Mouse (Mus musculus) embryonic facial prominence, embryonic 14.5 days (tissue): ENCODE measurements around the gene Gm14862. TPM values are rescaled to one million over a fixed set of nuclear protein-coding genes. Genes with fewer than 3 reads are reported as not detected.

Experiments
- ATAC-seq: fragments of 200-750 bp; cut with Nextera tagmentation; 2 replicates; pipeline ENCODE4 v1.8.0; 2017; ENCODE audit warnings: low read depth, moderate number of reproducible peaks, moderate TSS enrichment
- DNase-seq: peaks from one replicate; pipeline ENCODE4 v3.0.0-alpha.2; 2015; ENCODE audit warnings: low spot score
- H3K27ac ChIP-seq: fragments of 300-500 bp; sonication (generic); replicated peaks from 2 replicates; pipeline ENCODE4 v1.5.1; 2014; ENCODE audit warnings: low read depth, mild to moderate bottlenecking, low read length, moderate library complexity
- H3K27me3 ChIP-seq: fragments of 300-500 bp; sonication (generic); replicated peaks from 2 replicates; pipeline ENCODE4 v1.6.1; 2014; ENCODE audit warnings: low read length; ENCODE audit not compliant: control insufficient read depth, insufficient read depth
- H3K36me3 ChIP-seq: fragments of 300-500 bp; sonication (generic); 2 replicates; pipeline ENCODE4 v1.6.1; 2014; ENCODE audit warnings: low read length, mixed read lengths; ENCODE audit not compliant: control insufficient read depth, insufficient read depth
- H3K4me1 ChIP-seq: fragments of 300-500 bp; sonication (generic); 2 replicates; pipeline ENCODE4 v1.6.1; 2014; ENCODE audit warnings: antibody characterized with exemption, low read length; ENCODE audit not compliant: control insufficient read depth, insufficient read depth
- H3K4me2 ChIP-seq: fragments of 300-500 bp; sonication (generic); 2 replicates; pipeline ENCODE4 v1.6.1; 2014; ENCODE audit warnings: low read depth, mild to moderate bottlenecking, low read length, moderate library complexity, mixed read lengths
- H3K4me3 ChIP-seq: fragments of 300-500 bp; sonication (generic); 2 replicates; pipeline ENCODE4 v1.5.1; 2014; ENCODE audit warnings: low read depth, mild to moderate bottlenecking, low read length
- H3K9ac ChIP-seq: fragments of 300-500 bp; sonication (generic); 2 replicates; pipeline ENCODE4 v1.6.1; 2014; ENCODE audit warnings: low read depth, mild to moderate bottlenecking, low read length, moderate library complexity, mixed read lengths
- H3K9me3 ChIP-seq: fragments of 300-500 bp; sonication (generic); 2 replicates; pipeline ENCODE4 v1.6.1; 2016; ENCODE audit warnings: low read length; ENCODE audit not compliant: control insufficient read depth
- WGBS: fragments of 180-500 bp; shearing (Covaris S2); extraction: QIAGEN DNeasy Blood & Tissue Kit; methylation state at CpG from one replicate; pipeline ENCODE4 v1.1.7; 2014; 5-methylcytosine and 5-hydroxymethylcytosine counted together
- polyA plus RNA-seq: library from polyadenylated mRNA; unstranded; fragments of >200 nt; fragmentation: Nextera tagmentation; extraction: Ambion mirVana; gene quantifications from 2 replicates; pipeline ENCODE4 v1.2.1, GENCODE M21; 2014

Gm14862 gene
- polyA plus RNA-seq, 1 experiment from 2014 or later, result not detected

DNA sequence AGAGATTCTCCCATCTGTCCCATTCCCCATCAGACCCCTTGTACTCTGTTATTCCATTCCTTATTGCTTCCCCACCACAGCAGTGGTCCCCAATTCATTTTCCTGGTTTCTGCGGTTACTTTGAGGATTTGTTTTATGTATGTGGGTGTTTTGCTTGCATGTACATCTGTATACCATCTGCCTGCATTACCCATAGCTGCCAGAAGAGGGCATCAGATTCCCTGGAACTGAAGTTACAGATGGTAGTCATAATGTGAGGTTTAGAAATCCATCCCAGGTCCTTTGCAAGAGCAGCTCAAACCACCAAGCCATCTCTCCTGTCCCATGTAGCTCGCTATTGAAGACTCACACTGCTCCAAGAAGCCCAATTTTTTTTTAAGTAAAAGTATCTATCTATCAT, 40.5 kb downstream of the Gm14862 start:
- H3K4me1 ChIP-seq, result no peaks in the 10 kb centered on the region
- ATAC-seq, result no peak
- H3K36me3 ChIP-seq, result no peaks in the 10 kb centered on the region
- H3K27me3 ChIP-seq, result no peaks in the 10 kb centered on the region
- no peaks in the 10 kb centered on the region for H3K9me3 ChIP-seq
- 90% methylated on average over 2 of the region's 2 CpGs for WGBS
- no peak overlapping the region for H3K27ac ChIP-seq
- no peak overlapping the region for H3K4me2 ChIP-seq
- H3K4me3 ChIP-seq, result no peak overlapping the region
- H3K9ac ChIP-seq, result no peak overlapping the region
- DNase-seq, result no peak

DNA sequence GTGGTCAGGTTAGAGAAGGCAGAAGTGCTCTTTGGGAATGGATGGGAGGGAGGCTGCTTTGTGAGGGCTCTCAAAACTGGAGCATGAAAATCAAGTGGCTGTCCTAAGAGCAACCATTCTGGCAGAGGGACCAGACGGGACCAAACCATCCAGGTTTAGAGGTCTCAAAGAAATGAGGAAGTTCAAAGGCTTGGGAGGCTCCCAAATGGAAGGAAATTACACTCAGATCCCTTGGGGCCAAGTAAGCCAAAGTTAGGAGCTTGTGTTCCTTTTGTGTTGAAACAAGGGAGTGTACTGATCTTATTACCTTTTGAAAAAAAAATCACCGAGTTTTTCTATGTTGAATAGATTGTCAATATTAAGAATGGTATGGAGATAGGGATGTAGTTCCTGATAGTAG, 51.6 kb downstream of the Gm14862 start:
- no peak overlapping the region for H3K27ac ChIP-seq
- ATAC-seq (no peak), DNase-seq (no peak)
- no peaks in the 10 kb centered on the region for H3K27me3 ChIP-seq
- 70% methylated on average over 2 of the region's 2 CpGs for WGBS
- H3K9me3 ChIP-seq, result no peaks in the 10 kb centered on the region
- no peak overlapping the region for H3K9ac ChIP-seq
- no peak overlapping the region for H3K4me3 ChIP-seq
- no peak overlapping the region for H3K4me2 ChIP-seq
- no peaks in the 10 kb centered on the region for H3K4me1 ChIP-seq
- H3K36me3 ChIP-seq, result no peaks in the 10 kb centered on the region

DNA sequence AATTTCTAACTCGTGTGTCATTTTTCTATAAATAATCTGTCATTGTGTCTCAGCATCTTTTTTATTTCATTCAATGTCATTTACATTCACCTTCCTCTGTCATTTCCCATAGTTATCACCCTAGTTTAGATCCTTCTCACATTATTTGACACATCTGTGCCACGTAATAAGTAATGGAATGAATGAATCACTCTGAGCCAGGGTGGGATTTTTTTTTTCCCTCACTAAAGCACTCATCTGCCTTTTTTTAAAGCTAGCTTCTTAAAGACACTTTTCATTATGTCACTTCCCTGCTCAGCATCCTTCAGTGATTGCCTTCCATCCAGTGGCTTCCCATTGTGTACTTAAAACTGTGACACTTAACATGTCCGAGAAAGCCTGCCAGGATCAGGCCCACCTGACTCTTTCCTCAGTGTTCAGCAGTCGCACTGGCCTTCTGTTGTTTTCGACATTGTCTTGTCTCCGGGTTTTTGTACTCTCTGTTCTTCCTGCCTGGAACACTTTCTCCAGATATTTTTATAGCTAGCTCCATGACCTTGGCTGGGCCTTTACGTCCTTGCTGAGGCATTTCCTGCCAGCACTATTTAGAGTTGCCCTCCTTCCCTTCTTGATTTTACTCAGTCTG, 53.8 kb downstream of the Gm14862 start:
- no peak overlapping the region for H3K4me2 ChIP-seq
- H3K9me3 ChIP-seq, result no peaks in the 10 kb centered on the region
- H3K27ac ChIP-seq, result no peak overlapping the region
- no peak overlapping the region for H3K9ac ChIP-seq
- no peaks in the 10 kb centered on the region for H3K4me1 ChIP-seq
- H3K27me3 ChIP-seq, result peaks cover 5% of the 10 kb centered on the region; the same call in 1 of the 2 replicates
- H3K36me3 ChIP-seq, result no peaks in the 10 kb centered on the region
- no peak for ATAC-seq
- WGBS, result 60% methylated on average over 7 of the region's 7 CpGs
- DNase-seq, result no peak
- no peak overlapping the region for H3K4me3 ChIP-seq

DNA sequence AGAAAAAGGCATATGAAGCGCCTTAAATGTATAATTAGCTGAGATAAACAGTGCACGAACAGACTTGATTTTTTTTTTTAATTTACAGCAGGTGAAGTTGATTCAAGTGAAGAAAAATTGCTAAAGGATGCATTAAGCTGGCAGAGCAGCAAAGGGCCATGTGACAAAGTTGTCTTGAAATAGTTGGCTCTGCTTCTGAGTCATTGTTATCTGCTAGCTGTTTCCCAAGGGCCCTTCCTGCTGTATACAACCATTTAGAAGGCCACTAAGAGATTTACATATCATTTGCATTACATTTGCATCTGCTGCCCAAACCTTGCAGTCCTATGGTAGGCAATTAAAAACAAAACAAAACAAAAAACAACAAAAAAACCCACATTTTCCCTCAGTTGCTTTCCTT, 54.7 kb downstream of the Gm14862 start:
- H3K27me3 ChIP-seq, result peaks cover 5% of the 10 kb centered on the region; the same call in 1 of the 2 replicates
- H3K4me1 ChIP-seq, result no peaks in the 10 kb centered on the region
- H3K9ac ChIP-seq, result no peak overlapping the region
- ATAC-seq (no peak), DNase-seq (no peak)
- no peak overlapping the region for H3K4me3 ChIP-seq
- no peak overlapping the region for H3K27ac ChIP-seq
- H3K36me3 ChIP-seq, result no peaks in the 10 kb centered on the region
- no peaks in the 10 kb centered on the region for H3K9me3 ChIP-seq
- H3K4me2 ChIP-seq, result no peak overlapping the region
- 62% methylated on average over 2 of the region's 2 CpGs for WGBS

Other genes with a start within 250 kb of the Gm14862 start
- not detected in 2 replicates for gene Fthl17e, start 223.4 kb downstream of the Gm14862 start, polyA plus RNA-seq
- not detected in 2 replicates for gene Fthl17f, start 193.9 kb downstream of the Gm14862 start, polyA plus RNA-seq
- gene 4930402K13Rik, start 152.3 kb downstream of the Gm14862 start, polyA plus RNA-seq, result not detected in 2 replicates
- gene Lancl3, start 57.0 kb downstream of the Gm14862 start, polyA plus RNA-seq, result 0.67 and 0.76 TPM in 2 replicates
- 0.97 and 2.0 TPM in 2 replicates for gene Xk, start 15.9 kb upstream of the Gm14862 start, polyA plus RNA-seq
- gene H2al1m, start 26.9 kb upstream of the Gm14862 start, polyA plus RNA-seq, result not detected in 2 replicates
- gene H2al1k, start 93.7 kb upstream of the Gm14862 start, polyA plus RNA-seq, result not detected in 2 replicates
- gene Cybb, start 230.9 kb upstream of the Gm14862 start, polyA plus RNA-seq, result 3.0 and 3.8 TPM in 2 replicates